Mouse (Mus musculus) forebrain, embryonic 15.5 days (tissue): ENCODE data around the gene Kcnn3. TPM values are rescaled to one million over a fixed set of nuclear protein-coding genes. Genes with fewer than 3 reads are reported as not detected.

Experiments used
- ATAC-seq: fragments of 200-750 bp; cut with Nextera tagmentation; replicated peaks from 2 replicates; pipeline ENCODE4 v1.8.0; 2017; ENCODE audit warnings: mild to moderate bottlenecking, moderate TSS enrichment, moderate library complexity
- H3K27ac ChIP-seq: fragments of 300-500 bp; sonication (generic); replicated peaks from 2 replicates; pipeline ENCODE4 v1.5.1; 2015; ENCODE audit warnings: mild to moderate bottlenecking, inconsistent platforms
- H3K27me3 ChIP-seq: fragments of 300-500 bp; sonication (generic); 2 replicates; pipeline ENCODE4 v1.6.1; 2015; ENCODE audit warnings: inconsistent platforms
- H3K36me3 ChIP-seq: fragments of 300-500 bp; sonication (generic); 2 replicates; pipeline ENCODE4 v1.6.1; 2015; ENCODE audit warnings: mild to moderate bottlenecking, inconsistent platforms
- H3K4me1 ChIP-seq: fragments of 300-500 bp; sonication (generic); 2 replicates; pipeline ENCODE4 v1.6.1; 2015; ENCODE audit warnings: inconsistent platforms
- H3K4me2 ChIP-seq: fragments of 300-500 bp; sonication (generic); replicated peaks from 2 replicates; pipeline ENCODE4 v1.6.1; 2015; ENCODE audit warnings: mild to moderate bottlenecking, inconsistent platforms
- H3K4me3 ChIP-seq: fragments of 300-500 bp; sonication (generic); 2 replicates; pipeline ENCODE4 v1.5.1; 2015; ENCODE audit warnings: mild to moderate bottlenecking, inconsistent platforms
- H3K9ac ChIP-seq: fragments of 300-500 bp; sonication (generic); replicated peaks from 2 replicates; pipeline ENCODE4 v1.6.1; 2015; ENCODE audit warnings: mild to moderate bottlenecking, inconsistent platforms
- H3K9me3 ChIP-seq: fragments of 300-500 bp; sonication (generic); 2 replicates; pipeline ENCODE4 v1.6.1; 2016; ENCODE audit warnings: inconsistent platforms
- WGBS: fragments of 180-500 bp; shearing (Covaris S2); methylation state at CpG from one replicate; pipeline ENCODE4 v1.1.7; 2015; ENCODE audit warnings: mixed read lengths; 5-methylcytosine and 5-hydroxymethylcytosine counted together
- polyA plus RNA-seq: library from polyadenylated mRNA; unstranded; fragments of >200 nt; fragmentation: Nextera tagmentation; extraction: Ambion mirVana; gene quantifications from 2 replicates; pipeline ENCODE4 v1.2.1, GENCODE M21; 2015

Gene Kcnn3
- polyA plus RNA-seq, 1 experiment from 2014 or later = 9.0 TPM

- 24% methylated on average over 5 of the region's 5 CpGs for WGBS
- H3K36me3 ChIP-seq = no peaks in the 10 kb centered on the region
- no peaks in the 10 kb centered on the region for H3K27me3 ChIP-seq
- peak overlapping the region; percentile 89 for H3K27ac ChIP-seq
- no peak overlapping the region for H3K4me2 ChIP-seq
- ATAC-seq = peak; percentile 44; the same call in 1 of the 2 replicates
- H3K4me1 ChIP-seq = peaks cover 51% of the 10 kb centered on the region
- no peak overlapping the region for H3K4me3 ChIP-seq
- no peak overlapping the region for H3K9ac ChIP-seq
- no peaks in the 10 kb centered on the region for H3K9me3 ChIP-seq
These were observed 105.0 kb downstream of the Kcnn3 start for GRCm38 (mm10) chr3:89624814-89625445.

- 47% methylated on average over 4 of the region's 4 CpGs for WGBS
- peaks cover 51% of the 10 kb centered on the region for H3K4me1 ChIP-seq
- peak overlapping the region; percentile 89 for H3K27ac ChIP-seq
- no peaks in the 10 kb centered on the region for H3K27me3 ChIP-seq
- no peak for ATAC-seq
- no peak overlapping the region for H3K4me2 ChIP-seq
- no peaks in the 10 kb centered on the region for H3K36me3 ChIP-seq
- no peaks in the 10 kb centered on the region for H3K9me3 ChIP-seq
- no peak overlapping the region for H3K9ac ChIP-seq
- no peak overlapping the region for H3K4me3 ChIP-seq
These were observed 106.6 kb downstream of the Kcnn3 start for GRCm38 (mm10) chr3:89626556-89626955.

- no peak for ATAC-seq
- Histone ChIP-seq H3K27ac (peak overlapping the region; percentile 60), H3K9ac (no peak overlapping the region), H3K4me3 (no peak overlapping the region), H3K9me3 (no peaks in the 10 kb centered on the region), H3K27me3 (no peaks in the 10 kb centered on the region), H3K4me2 (no peak overlapping the region), H3K4me1 (peaks cover 28% of the 10 kb centered on the region), H3K36me3 (no peaks in the 10 kb centered on the region)
- 76% methylated on average over 3 of the region's 3 CpGs for WGBS
These were observed 109.8 kb downstream of the Kcnn3 start for GRCm38 (mm10) chr3:89629811-89630210.

GRCm38 (mm10) chr3:89631750-89632149, 111.8 kb downstream of the Kcnn3 start:
- Histone ChIP-seq H3K4me2 (no peak overlapping the region), H3K27ac (no peak overlapping the region), H3K4me1 (peaks cover 8% of the 10 kb centered on the region), H3K9me3 (no peaks in the 10 kb centered on the region), H3K36me3 (no peaks in the 10 kb centered on the region), H3K9ac (no peak overlapping the region), H3K4me3 (no peak overlapping the region), H3K27me3 (no peaks in the 10 kb centered on the region)
- WGBS = 84% methylated on average over 5 of the region's 5 CpGs
- no peak for ATAC-seq

- Histone ChIP-seq H3K9me3 (no peaks in the 10 kb centered on the region), H3K27ac (no peak overlapping the region), H3K4me3 (no peak overlapping the region), H3K4me1 (peaks cover 4% of the 10 kb centered on the region), H3K9ac (no peak overlapping the region), H3K4me2 (no peak overlapping the region), H3K36me3 (no peaks in the 10 kb centered on the region), H3K27me3 (no peaks in the 10 kb centered on the region)
- no peak for ATAC-seq
- 74% methylated on average over 6 of the region's 6 CpGs for WGBS
These were observed 113.6 kb downstream of the Kcnn3 start for GRCm38 (mm10) chr3:89633531-89633930.

GRCm38 (mm10) chr3:89633941-89634340, 114.0 kb downstream of the Kcnn3 start:
- H3K27me3 ChIP-seq = no peaks in the 10 kb centered on the region
- 92% methylated on average over 6 of the region's 6 CpGs for WGBS
- no peaks in the 10 kb centered on the region for H3K9me3 ChIP-seq
- no peaks in the 10 kb centered on the region for H3K36me3 ChIP-seq
- peaks cover 4% of the 10 kb centered on the region for H3K4me1 ChIP-seq
- no peak for ATAC-seq
- H3K4me2 ChIP-seq = no peak overlapping the region
- no peak overlapping the region for H3K27ac ChIP-seq
- H3K4me3 ChIP-seq = no peak overlapping the region
- H3K9ac ChIP-seq = no peak overlapping the region

GRCm38 (mm10) chr3:89640804-89641203, 120.8 kb downstream of the Kcnn3 start:
- Histone ChIP-seq H3K4me3 (no peak overlapping the region), H3K36me3 (no peaks in the 10 kb centered on the region), H3K27me3 (no peaks in the 10 kb centered on the region), H3K9ac (no peak overlapping the region), H3K4me1 (peaks cover 14% of the 10 kb centered on the region), H3K27ac (no peak overlapping the region), H3K9me3 (no peaks in the 10 kb centered on the region), H3K4me2 (no peak overlapping the region)
- ATAC-seq = no peak
- 68% methylated on average over 3 of the region's 3 CpGs for WGBS

GRCm38 (mm10) chr3:89643391-89643790, 123.4 kb downstream of the Kcnn3 start:
- Histone ChIP-seq H3K36me3 (no peaks in the 10 kb centered on the region), H3K9me3 (no peaks in the 10 kb centered on the region), H3K9ac (no peak overlapping the region), H3K4me1 (peaks cover 40% of the 10 kb centered on the region), H3K27ac (no peak overlapping the region), H3K4me2 (no peak overlapping the region), H3K27me3 (no peaks in the 10 kb centered on the region), H3K4me3 (no peak overlapping the region)
- 63% methylated on average over 8 of the region's 8 CpGs for WGBS
- no peak for ATAC-seq

- H3K27ac ChIP-seq = peak overlapping the region; percentile 89
- ATAC-seq = peak; percentile 69
- H3K9ac ChIP-seq = 0 out of 2 replicates have a peak overlapping the region, but pooled peaks have one; percentile 8
- no peaks in the 10 kb centered on the region for H3K27me3 ChIP-seq
- H3K4me1 ChIP-seq = peaks cover 49% of the 10 kb centered on the region
- 15% methylated on average over 5 of the region's 5 CpGs for WGBS
- H3K4me3 ChIP-seq = no peak overlapping the region
- no peaks in the 10 kb centered on the region for H3K36me3 ChIP-seq
- H3K9me3 ChIP-seq = no peaks in the 10 kb centered on the region
- H3K4me2 ChIP-seq = no peak overlapping the region
These were observed 126.9 kb downstream of the Kcnn3 start for GRCm38 (mm10) chr3:89646813-89647255.

- no peaks in the 10 kb centered on the region for H3K36me3 ChIP-seq
- no peaks in the 10 kb centered on the region for H3K27me3 ChIP-seq
- no peak overlapping the region for H3K4me3 ChIP-seq
- H3K4me2 ChIP-seq = no peak overlapping the region
- peak overlapping the region; percentile 89 for H3K27ac ChIP-seq
- no peaks in the 10 kb centered on the region for H3K9me3 ChIP-seq
- peaks cover 53% of the 10 kb centered on the region for H3K4me1 ChIP-seq
- H3K9ac ChIP-seq = no peak overlapping the region
- ATAC-seq = peak; percentile 80
- 5% methylated on average over 6 of the region's 6 CpGs for WGBS
These were observed 127.4 kb downstream of the Kcnn3 start for GRCm38 (mm10) chr3:89647268-89647874.

- Histone ChIP-seq H3K36me3 (no peaks in the 10 kb centered on the region), H3K4me3 (no peak overlapping the region), H3K9ac (no peak overlapping the region), H3K27ac (no peak overlapping the region), H3K9me3 (no peaks in the 10 kb centered on the region), H3K27me3 (no peaks in the 10 kb centered on the region), H3K4me1 (peaks cover 68% of the 10 kb centered on the region), H3K4me2 (no peak overlapping the region)
- ATAC-seq = no peak
- WGBS = 90% methylated on average over 7 of the region's 7 CpGs
These were observed 129.9 kb downstream of the Kcnn3 start for GRCm38 (mm10) chr3:89649890-89650289.

- peaks cover 38% of the 10 kb centered on the region for H3K4me1 ChIP-seq
- peak overlapping the region; percentile 94 for H3K27ac ChIP-seq
- H3K4me2 ChIP-seq = no peak overlapping the region
- H3K4me3 ChIP-seq = no peak overlapping the region
- WGBS = 21% methylated on average over 12 of the region's 12 CpGs
- no peaks in the 10 kb centered on the region for H3K9me3 ChIP-seq
- no peaks in the 10 kb centered on the region for H3K36me3 ChIP-seq
- ATAC-seq = peak; percentile 71
- H3K27me3 ChIP-seq = no peaks in the 10 kb centered on the region
- H3K9ac ChIP-seq = peak overlapping the region; percentile 25
These were observed 133.4 kb downstream of the Kcnn3 start for GRCm38 (mm10) chr3:89653231-89653954.
